Mouse (Mus musculus): ENCODE measurements around the gene Oprd1.

- TF ChIP-seq CTCF (IDR thresholded peaks at IDR 0.05; ENCODE audit: borderline replicate concordance, insufficient read depth, low read length) (no peak), POLR2A (IDR thresholded peaks at IDR 0.05; ENCODE audit: low read depth, low read length) (no peak)
Measured at GRCm38 (mm10) chr4:132111227-132111626, 33.1 kb downstream of the Oprd1 start.

Measured in embryonic fibroblast, embryonic 13.5 days (primary cell).